Mouse (Mus musculus) brown adipose tissue, adult 24 weeks (tissue): ENCODE measurements around the gene Dchs2. TPM values are rescaled to one million over a fixed set of nuclear protein-coding genes. Genes with fewer than 3 reads are reported as not detected.

Source experiments
- H3K27ac ChIP-seq: fragments of 200-500 bp; replicated peaks from 2 replicates; pipeline ENCODE4 v1.5.1; 2012; ENCODE audit warnings: low read depth, mild to moderate bottlenecking, low read length
- H3K4me1 ChIP-seq: fragments of 200-500 bp; 2 replicates; pipeline ENCODE4 v1.6.1; 2012; ENCODE audit warnings: low read length, mixed read lengths; ENCODE audit not compliant: control insufficient read depth, insufficient read depth, insufficient read length
- H3K4me3 ChIP-seq: fragments of 200-500 bp; 2 replicates; pipeline ENCODE4 v1.5.1; 2012; ENCODE audit warnings: low read depth, mild to moderate bottlenecking, low read length, moderate library complexity; ENCODE audit not compliant: insufficient read depth
- polyA plus RNA-seq: library from polyadenylated mRNA; stranded (reverse); fragments of >200 nt; gene quantifications from 2 replicates; pipeline ENCODE4 v1.2.4, GENCODE M21; 2012; ENCODE audit not compliant: missing spikeins, insufficient read depth, insufficient read length

Dchs2 gene
- polyA plus RNA-seq, 1 experiment, result 0.12 TPM

DNA sequence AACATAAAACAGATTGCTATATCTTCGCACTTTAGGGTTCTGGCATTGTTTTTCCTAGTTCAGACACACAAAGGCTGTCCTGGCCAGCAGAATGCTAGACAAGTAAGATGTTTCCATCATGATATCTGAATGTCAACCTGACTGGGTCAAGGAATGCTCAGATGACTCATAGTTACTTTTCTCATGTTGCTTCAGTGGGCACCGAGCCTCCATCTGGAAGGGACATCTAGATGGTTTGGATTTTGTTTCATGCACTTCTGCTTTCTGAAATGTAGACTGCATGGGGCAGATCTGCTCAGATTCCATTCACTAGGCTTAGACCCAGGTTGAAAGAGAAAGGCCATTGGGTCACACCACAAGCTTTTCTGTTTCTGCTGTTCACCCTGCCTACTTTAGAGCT lies 242.1 kb downstream of the Dchs2 start:
- Histone ChIP-seq H3K4me3 (no peak overlapping the region), H3K4me1 (no peaks in the 10 kb centered on the region), H3K27ac (no peak overlapping the region)

DNA sequence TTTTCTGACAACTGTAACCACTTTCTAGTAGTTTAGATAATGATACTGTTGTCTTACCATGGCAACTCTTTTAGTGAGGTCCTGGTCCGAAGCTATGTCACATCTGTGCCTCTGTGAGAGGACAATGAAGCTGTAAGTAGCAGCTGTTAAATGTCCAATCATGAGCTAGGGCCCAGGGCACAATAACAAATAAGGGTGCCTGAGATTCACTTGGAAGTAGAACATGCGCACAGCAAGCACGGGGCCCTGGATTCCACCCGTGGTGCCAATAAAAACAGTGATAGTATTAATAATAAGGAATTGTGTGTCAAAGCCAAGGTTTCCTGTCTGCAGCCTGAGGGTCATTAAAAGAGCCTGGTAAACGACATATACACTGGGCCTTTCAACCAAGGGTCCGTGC lies 246.6 kb downstream of the Dchs2 start:
- Histone ChIP-seq H3K4me1 (no peaks in the 10 kb centered on the region), H3K27ac (no peak overlapping the region), H3K4me3 (no peak overlapping the region)

DNA sequence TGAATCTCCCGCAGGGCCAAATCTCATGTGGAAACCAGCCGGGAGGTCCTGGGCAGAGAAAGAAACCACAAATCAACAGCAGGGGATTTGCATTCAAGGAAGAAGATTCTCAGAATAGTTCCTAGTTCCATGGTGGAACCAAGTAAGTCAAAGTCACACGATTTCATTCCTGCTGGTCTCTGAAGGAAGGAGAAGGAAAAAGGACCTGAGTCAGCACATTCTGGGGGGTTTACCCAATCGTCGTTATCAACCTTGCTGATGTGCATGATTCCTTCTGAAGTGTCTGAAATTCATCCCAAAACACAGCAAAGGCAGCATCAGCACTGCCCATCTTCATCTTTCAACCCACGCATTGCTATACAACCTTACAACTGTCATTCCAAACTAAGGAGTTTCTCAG lies 249.1 kb downstream of the Dchs2 start:
- Histone ChIP-seq H3K4me1 (no peaks in the 10 kb centered on the region), H3K4me3 (no peak overlapping the region), H3K27ac (no peak overlapping the region)

Other genes with a start within 250 kb of the Dchs2 start
- gene Lrat, start 224.0 kb upstream of the Dchs2 start, polyA plus RNA-seq, result not detected in 2 replicates
- 2.4 TPM in 1 of 2 replicates, not detected in the other for gene Fgg, start 120.2 kb upstream of the Dchs2 start, polyA plus RNA-seq
- 1.8 TPM in 1 of 2 replicates, not detected in the other for gene Fga, start 101.9 kb upstream of the Dchs2 start, polyA plus RNA-seq
- 1.1 TPM in 1 of 2 replicates, not detected in the other for gene Fgb, start 78.1 kb upstream of the Dchs2 start, polyA plus RNA-seq
- gene Plrg1, start 72.4 kb upstream of the Dchs2 start, polyA plus RNA-seq, result 20.1 and 21.7 TPM in 2 replicates